Mouse (Mus musculus): ENCODE results near the gene Zbtb20. TPM values are rescaled to one million over a fixed set of nuclear protein-coding genes. Genes with fewer than 3 reads are reported as not detected.

Zbtb20 gene
- polyA plus RNA-seq, 1 experiment from 2014 or later = 15.4 TPM

- H3K27me3 ChIP-seq (ENCODE audit: control insufficient read depth, insufficient read depth, low read length) = no peaks in the 10 kb centered on the region
- no peaks in the 10 kb centered on the region for H3K4me1 ChIP-seq (ENCODE audit: control insufficient read depth, insufficient read depth, low read length)
- no peaks in the 10 kb centered on the region for H3K36me3 ChIP-seq (replicated peaks; ENCODE audit: control insufficient read depth, insufficient read depth, low read depth, low read length)
- 64% methylated on average over 3 of the region's 3 CpGs for WGBS
- DNase-seq (ENCODE audit: low spot score) (no peak), ATAC-seq (replicated peaks; ENCODE audit: insufficient number of reproducible peaks, low FRiP score, low TSS enrichment, low read depth) (no peak)
- no peak overlapping the region for H3K4me2 ChIP-seq (ENCODE audit: low read depth, low read length)
- H3K9me3 ChIP-seq (replicated peaks; ENCODE audit: control insufficient read depth, low read length) = no peaks in the 10 kb centered on the region
- H3K27ac ChIP-seq (replicated peaks; ENCODE audit: low read depth, low read length) = no peak overlapping the region
- no peak overlapping the region for H3K9ac ChIP-seq (replicated peaks; ENCODE audit: low read length)
- H3K4me3 ChIP-seq (ENCODE audit: low read depth, low read length) = no peak overlapping the region
These were observed 455.8 kb downstream of the Zbtb20 start for GRCm38 (mm10) chr16:43331440-43331839.

- Histone ChIP-seq H3K9me3 (replicated peaks; ENCODE audit: control insufficient read depth, low read length) (no peaks in the 10 kb centered on the region), H3K27me3 (ENCODE audit: control insufficient read depth, insufficient read depth, low read length) (no peaks in the 10 kb centered on the region), H3K4me3 (ENCODE audit: low read depth, low read length) (no peak overlapping the region), H3K4me2 (ENCODE audit: low read depth, low read length) (no peak overlapping the region), H3K9ac (replicated peaks; ENCODE audit: low read length) (no peak overlapping the region), H3K36me3 (replicated peaks; ENCODE audit: control insufficient read depth, insufficient read depth, low read depth, low read length) (no peaks in the 10 kb centered on the region), H3K4me1 (ENCODE audit: control insufficient read depth, insufficient read depth, low read length) (no peaks in the 10 kb centered on the region), H3K27ac (replicated peaks; ENCODE audit: low read depth, low read length) (no peak overlapping the region)
- no peak for ATAC-seq (replicated peaks; ENCODE audit: insufficient number of reproducible peaks, low FRiP score, low TSS enrichment, low read depth)
- 39% methylated on average over 2 of the region's 2 CpGs for WGBS
- DNase-seq (ENCODE audit: low spot score) = no peak
These were observed 457.1 kb downstream of the Zbtb20 start for GRCm38 (mm10) chr16:43332734-43333133.

GRCm38 (mm10) chr16:43333265-43333664 lies 457.6 kb downstream of the Zbtb20 start:
- 68% methylated on average over 1 of the region's 1 CpGs for WGBS
- Histone ChIP-seq H3K36me3 (replicated peaks; ENCODE audit: control insufficient read depth, insufficient read depth, low read depth, low read length) (no peaks in the 10 kb centered on the region), H3K9ac (replicated peaks; ENCODE audit: low read length) (no peak overlapping the region), H3K4me1 (ENCODE audit: control insufficient read depth, insufficient read depth, low read length) (no peaks in the 10 kb centered on the region), H3K27me3 (ENCODE audit: control insufficient read depth, insufficient read depth, low read length) (no peaks in the 10 kb centered on the region), H3K27ac (replicated peaks; ENCODE audit: low read depth, low read length) (no peak overlapping the region), H3K4me3 (ENCODE audit: low read depth, low read length) (no peak overlapping the region), H3K9me3 (replicated peaks; ENCODE audit: control insufficient read depth, low read length) (no peaks in the 10 kb centered on the region), H3K4me2 (ENCODE audit: low read depth, low read length) (no peak overlapping the region)
- ATAC-seq (replicated peaks; ENCODE audit: insufficient number of reproducible peaks, low FRiP score, low TSS enrichment, low read depth) = no peak
- DNase-seq (ENCODE audit: low spot score) = no peak

GRCm38 (mm10) chr16:43334411-43335150 lies 458.9 kb downstream of the Zbtb20 start:
- WGBS = 42% methylated on average over 11 of the region's 11 CpGs
- Histone ChIP-seq H3K4me2 (ENCODE audit: low read depth, low read length) (no peak overlapping the region), H3K9ac (replicated peaks; ENCODE audit: low read length) (no peak overlapping the region), H3K27ac (replicated peaks; ENCODE audit: low read depth, low read length) (no peak overlapping the region), H3K36me3 (replicated peaks; ENCODE audit: control insufficient read depth, insufficient read depth, low read depth, low read length) (no peaks in the 10 kb centered on the region), H3K4me1 (ENCODE audit: control insufficient read depth, insufficient read depth, low read length) (no peaks in the 10 kb centered on the region), H3K9me3 (replicated peaks; ENCODE audit: control insufficient read depth, low read length) (no peaks in the 10 kb centered on the region), H3K27me3 (ENCODE audit: control insufficient read depth, insufficient read depth, low read length) (no peaks in the 10 kb centered on the region), H3K4me3 (ENCODE audit: low read depth, low read length) (no peak overlapping the region)
- DNase-seq (ENCODE audit: low spot score) (no peak), ATAC-seq (replicated peaks; ENCODE audit: insufficient number of reproducible peaks, low FRiP score, low TSS enrichment, low read depth) (no peak)

GRCm38 (mm10) chr16:43335151-43335823 lies 459.6 kb downstream of the Zbtb20 start:
- no peak overlapping the region for H3K9ac ChIP-seq (replicated peaks; ENCODE audit: low read length)
- no peak overlapping the region for H3K27ac ChIP-seq (replicated peaks; ENCODE audit: low read depth, low read length)
- H3K9me3 ChIP-seq (replicated peaks; ENCODE audit: control insufficient read depth, low read length) = no peaks in the 10 kb centered on the region
- H3K4me1 ChIP-seq (ENCODE audit: control insufficient read depth, insufficient read depth, low read length) = no peaks in the 10 kb centered on the region
- H3K36me3 ChIP-seq (replicated peaks; ENCODE audit: control insufficient read depth, insufficient read depth, low read depth, low read length) = no peaks in the 10 kb centered on the region
- no peak overlapping the region for H3K4me2 ChIP-seq (ENCODE audit: low read depth, low read length)
- no peak overlapping the region for H3K4me3 ChIP-seq (ENCODE audit: low read depth, low read length)
- H3K27me3 ChIP-seq (ENCODE audit: control insufficient read depth, insufficient read depth, low read length) = no peaks in the 10 kb centered on the region
- WGBS = 55% methylated on average over 8 of the region's 8 CpGs
- DNase-seq (ENCODE audit: low spot score) = no peak
- no peak for ATAC-seq (replicated peaks; ENCODE audit: insufficient number of reproducible peaks, low FRiP score, low TSS enrichment, low read depth)

- no peak for ATAC-seq (replicated peaks; ENCODE audit: insufficient number of reproducible peaks, low FRiP score, low TSS enrichment, low read depth)
- 84% methylated on average over 4 of the region's 4 CpGs for WGBS
- no peak overlapping the region for H3K9ac ChIP-seq (replicated peaks; ENCODE audit: low read length)
These were observed 460.1 kb downstream of the Zbtb20 start for GRCm38 (mm10) chr16:43335824-43336215.

GRCm38 (mm10) chr16:43340712-43341111 lies 465.0 kb downstream of the Zbtb20 start:
- no peak overlapping the region for H3K4me2 ChIP-seq (ENCODE audit: low read depth, low read length)
- no peak for DNase-seq (ENCODE audit: low spot score)
- ATAC-seq (replicated peaks; ENCODE audit: insufficient number of reproducible peaks, low FRiP score, low TSS enrichment, low read depth) = no peak
- no peaks in the 10 kb centered on the region for H3K9me3 ChIP-seq (replicated peaks; ENCODE audit: control insufficient read depth, low read length)
- no peaks in the 10 kb centered on the region for H3K36me3 ChIP-seq (replicated peaks; ENCODE audit: control insufficient read depth, insufficient read depth, low read depth, low read length)
- H3K27me3 ChIP-seq (ENCODE audit: control insufficient read depth, insufficient read depth, low read length) = no peaks in the 10 kb centered on the region
- no peaks in the 10 kb centered on the region for H3K4me1 ChIP-seq (ENCODE audit: control insufficient read depth, insufficient read depth, low read length)
- H3K27ac ChIP-seq (replicated peaks; ENCODE audit: low read depth, low read length) = no peak overlapping the region
- H3K4me3 ChIP-seq (ENCODE audit: low read depth, low read length) = no peak overlapping the region
- 83% methylated on average over 4 of the region's 4 CpGs for WGBS
- H3K9ac ChIP-seq (replicated peaks; ENCODE audit: low read length) = no peak overlapping the region

More at GRCm38 (mm10) chr16:43335824-43336215, 460.1 kb downstream of the Zbtb20 start:
- H3K4me3 ChIP-seq (ENCODE audit: low read depth, low read length) = no peak overlapping the region
- H3K27me3 ChIP-seq (ENCODE audit: control insufficient read depth, insufficient read depth, low read length) = no peaks in the 10 kb centered on the region
- no peaks in the 10 kb centered on the region for H3K4me1 ChIP-seq (ENCODE audit: control insufficient read depth, insufficient read depth, low read length)
- H3K4me2 ChIP-seq (ENCODE audit: low read depth, low read length) = no peak overlapping the region
- H3K27ac ChIP-seq (replicated peaks; ENCODE audit: low read depth, low read length) = no peak overlapping the region
- no peaks in the 10 kb centered on the region for H3K36me3 ChIP-seq (replicated peaks; ENCODE audit: control insufficient read depth, insufficient read depth, low read depth, low read length)
- no peaks in the 10 kb centered on the region for H3K9me3 ChIP-seq (replicated peaks; ENCODE audit: control insufficient read depth, low read length)
- no peak for DNase-seq (ENCODE audit: low spot score)

- H3K4me2 ChIP-seq (ENCODE audit: low read depth, low read length) = no peak overlapping the region
- no peak overlapping the region for H3K4me3 ChIP-seq (ENCODE audit: low read depth, low read length)
- DNase-seq (ENCODE audit: low spot score) (no peak), ATAC-seq (replicated peaks; ENCODE audit: insufficient number of reproducible peaks, low FRiP score, low TSS enrichment, low read depth) (no peak)
- H3K9ac ChIP-seq (replicated peaks; ENCODE audit: low read length) = no peak overlapping the region
- no peaks in the 10 kb centered on the region for H3K4me1 ChIP-seq (ENCODE audit: control insufficient read depth, insufficient read depth, low read length)
- no peaks in the 10 kb centered on the region for H3K27me3 ChIP-seq (ENCODE audit: control insufficient read depth, insufficient read depth, low read length)
- no peak overlapping the region for H3K27ac ChIP-seq (replicated peaks; ENCODE audit: low read depth, low read length)
- H3K9me3 ChIP-seq (replicated peaks; ENCODE audit: control insufficient read depth, low read length) = no peaks in the 10 kb centered on the region
- no peaks in the 10 kb centered on the region for H3K36me3 ChIP-seq (replicated peaks; ENCODE audit: control insufficient read depth, insufficient read depth, low read depth, low read length)
These were observed 466.3 kb downstream of the Zbtb20 start for GRCm38 (mm10) chr16:43341916-43342455.

Data from embryonic facial prominence, embryonic 11.5 days (tissue).